Mouse (Mus musculus) embryonic facial prominence, embryonic 10.5 days (tissue): ENCODE measurements at regions not wholly inside any gene's neighbourhood (a gene's known extent, or its start where the extent isn't known, plus 50 kb on each side); places are given as distances from the start of the nearest gene placed in this dataset.

Experiments
- DNase-seq: peaks from one replicate; pipeline ENCODE4 v3.0.0-alpha.2; 2017; ENCODE audit warnings: low spot score
- H3K27ac ChIP-seq: fragments of 300-500 bp; sonication (generic); replicated peaks from 2 replicates; pipeline ENCODE4 v1.5.1; 2016; ENCODE audit warnings: mild to moderate bottlenecking
- H3K27me3 ChIP-seq: fragments of 300-500 bp; sonication (generic); replicated peaks from 2 replicates; pipeline ENCODE4 v1.6.1; 2016; ENCODE audit warnings: low read depth, mild to moderate bottlenecking; ENCODE audit not compliant: poor library complexity, severe bottlenecking
- H3K36me3 ChIP-seq: fragments of 300-500 bp; sonication (generic); replicated peaks from 2 replicates; pipeline ENCODE4 v1.6.1; 2016; ENCODE audit warnings: mild to moderate bottlenecking, moderate library complexity
- H3K4me1 ChIP-seq: fragments of 300-500 bp; sonication (generic); 2 replicates; pipeline ENCODE4 v1.6.1; 2016
- H3K4me3 ChIP-seq: fragments of 300-500 bp; sonication (generic); 2 replicates; pipeline ENCODE4 v1.5.1; 2016; ENCODE audit warnings: mild to moderate bottlenecking, moderate library complexity
- H3K9me3 ChIP-seq: fragments of 300-500 bp; sonication (generic); 2 replicates; pipeline ENCODE4 v1.6.1; 2016; ENCODE audit warnings: mild to moderate bottlenecking
- WGBS: fragments of 180-500 bp; shearing (Covaris S2); methylation state at CpG from one replicate; pipeline ENCODE4 v1.1.7; 2016; 5-methylcytosine and 5-hydroxymethylcytosine counted together

- H3K27ac ChIP-seq: no peak overlapping the region
- no peaks in the 10 kb centered on the region for H3K27me3 ChIP-seq
- DNase-seq: no peak
- no peaks in the 10 kb centered on the region for H3K36me3 ChIP-seq
- WGBS: 86% methylated on average over 3 of the region's 3 CpGs
- no peaks in the 10 kb centered on the region for H3K9me3 ChIP-seq
- no peaks in the 10 kb centered on the region for H3K4me1 ChIP-seq
- no peak overlapping the region for H3K4me3 ChIP-seq
These were observed 1175.0 kb downstream of the Gsdmc2 start for GRCm38 (mm10) chr15:62670026-62670425.

DNA sequence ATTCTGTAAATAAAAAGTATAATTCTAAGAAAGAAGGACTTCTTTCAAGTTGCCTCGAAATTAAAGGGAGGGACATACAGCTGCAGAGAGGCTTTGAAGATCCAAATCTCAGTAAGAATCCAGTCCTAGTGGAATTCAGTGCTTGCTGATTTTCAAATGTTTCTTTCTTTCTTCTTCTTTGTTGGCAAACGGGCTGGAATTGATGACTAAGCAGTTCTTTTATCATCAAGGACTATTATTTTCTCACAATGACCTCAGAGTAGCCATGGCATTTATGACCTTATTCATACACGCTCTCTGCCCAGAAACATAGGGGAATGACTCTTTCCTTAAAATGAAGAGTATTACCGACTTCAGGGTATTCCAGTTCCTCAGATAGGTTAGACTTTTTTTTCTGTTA is 1185.9 kb downstream of the Gsdmc2 start:
- no peak overlapping the region for H3K27ac ChIP-seq
- WGBS: 76% methylated on average over 4 of the region's 4 CpGs
- no peaks in the 10 kb centered on the region for H3K27me3 ChIP-seq
- H3K9me3 ChIP-seq: no peaks in the 10 kb centered on the region
- no peak for DNase-seq
- no peaks in the 10 kb centered on the region for H3K4me1 ChIP-seq
- no peak overlapping the region for H3K4me3 ChIP-seq
- H3K36me3 ChIP-seq: no peaks in the 10 kb centered on the region

DNA sequence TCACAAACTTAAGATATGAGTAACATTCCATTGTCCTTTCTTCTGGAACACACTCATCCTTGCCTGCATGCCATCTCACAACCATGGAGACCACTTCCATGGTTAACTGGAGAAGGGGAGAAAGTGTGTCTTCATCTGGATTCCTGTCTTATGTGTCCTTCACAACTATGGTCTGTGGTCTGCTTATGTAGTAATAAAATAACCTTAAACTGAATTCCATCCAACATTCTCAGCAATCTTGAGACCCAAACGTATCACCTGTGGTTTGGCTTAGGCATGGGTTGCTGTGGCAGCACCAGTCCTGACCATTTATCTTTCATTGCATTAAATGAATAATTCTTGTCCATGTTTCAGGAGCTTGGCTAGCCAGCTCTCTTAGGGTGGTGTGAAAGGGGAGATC is 1186.3 kb downstream of the Gsdmc2 start:
- Histone ChIP-seq H3K27ac (no peak overlapping the region), H3K4me3 (no peak overlapping the region), H3K36me3 (no peaks in the 10 kb centered on the region), H3K4me1 (no peaks in the 10 kb centered on the region), H3K27me3 (no peaks in the 10 kb centered on the region), H3K9me3 (no peaks in the 10 kb centered on the region)
- no peak for DNase-seq
- 88% methylated on average over 1 of the region's 1 CpGs for WGBS

DNA sequence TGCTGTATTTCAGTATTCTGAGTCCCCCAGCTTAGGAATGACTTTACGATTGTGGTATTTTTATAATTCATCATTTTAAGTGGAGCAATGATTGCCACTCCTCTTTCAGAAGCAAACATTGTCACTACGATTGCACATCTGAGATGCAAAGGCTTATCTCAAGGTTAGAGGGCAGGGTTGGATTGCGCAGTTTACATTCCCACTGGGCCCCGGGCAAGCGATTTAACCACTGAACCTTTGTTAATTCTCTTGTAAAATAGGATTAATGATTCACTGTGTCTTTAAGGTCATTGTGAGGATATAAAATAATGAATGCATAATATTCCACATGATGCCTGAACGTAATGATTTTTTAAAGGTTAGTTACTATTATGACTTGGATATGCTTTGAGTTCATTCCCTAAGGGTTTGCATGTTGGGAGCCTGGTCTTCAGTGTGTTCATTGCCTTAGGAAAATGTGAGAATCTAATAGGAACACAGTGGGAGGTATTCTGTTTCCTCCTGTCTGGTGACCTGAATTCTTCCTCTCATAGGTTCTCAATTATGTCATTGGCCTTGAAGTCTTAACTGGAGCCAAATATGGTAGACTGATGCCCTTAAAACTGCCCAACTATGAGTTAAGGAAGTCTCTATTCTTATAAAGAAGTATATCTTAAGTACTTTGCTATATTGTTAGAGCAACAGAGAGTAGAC is 1198.4 kb downstream of the Gsdmc2 start:
- H3K27ac ChIP-seq: no peak overlapping the region
- DNase-seq: no peak
- no peaks in the 10 kb centered on the region for H3K9me3 ChIP-seq
- no peaks in the 10 kb centered on the region for H3K4me1 ChIP-seq
- no peaks in the 10 kb centered on the region for H3K27me3 ChIP-seq
- H3K4me3 ChIP-seq: no peak overlapping the region
- 80% methylated on average over 6 of the region's 6 CpGs for WGBS
- H3K36me3 ChIP-seq: no peaks in the 10 kb centered on the region

- Histone ChIP-seq H3K36me3 (no peaks in the 10 kb centered on the region), H3K27ac (no peak overlapping the region), H3K9me3 (no peaks in the 10 kb centered on the region), H3K4me1 (no peaks in the 10 kb centered on the region), H3K4me3 (no peak overlapping the region), H3K27me3 (no peaks in the 10 kb centered on the region)
- WGBS: 72% methylated on average over 2 of the region's 2 CpGs
- no peak for DNase-seq
These were observed 1200.2 kb downstream of the Gsdmc2 start for GRCm38 (mm10) chr15:62644744-62645143.

GRCm38 (mm10) chr15:62644296-62644695 is 1200.7 kb downstream of the Gsdmc2 start:
- Histone ChIP-seq H3K9me3 (no peaks in the 10 kb centered on the region), H3K27me3 (no peaks in the 10 kb centered on the region), H3K36me3 (no peaks in the 10 kb centered on the region), H3K4me3 (no peak overlapping the region), H3K4me1 (no peaks in the 10 kb centered on the region), H3K27ac (no peak overlapping the region)
- 78% methylated on average over 1 of the region's 1 CpGs for WGBS
- DNase-seq: no peak

GRCm38 (mm10) chr15:62641051-62641710 is 1203.8 kb downstream of the Gsdmc2 start:
- H3K4me1 ChIP-seq: no peaks in the 10 kb centered on the region
- no peaks in the 10 kb centered on the region for H3K27me3 ChIP-seq
- H3K36me3 ChIP-seq: no peaks in the 10 kb centered on the region
- no peak overlapping the region for H3K4me3 ChIP-seq
- H3K9me3 ChIP-seq: no peaks in the 10 kb centered on the region
- no peak overlapping the region for H3K27ac ChIP-seq
- no peak for DNase-seq
- WGBS: 77% methylated on average over 7 of the region's 7 CpGs

GRCm38 (mm10) chr15:62625406-62625805 is 1219.6 kb downstream of the Gsdmc2 start:
- WGBS: 87% methylated on average over 7 of the region's 7 CpGs
- Histone ChIP-seq H3K4me3 (no peak overlapping the region), H3K4me1 (no peaks in the 10 kb centered on the region), H3K36me3 (no peaks in the 10 kb centered on the region), H3K27ac (no peak overlapping the region), H3K27me3 (no peaks in the 10 kb centered on the region), H3K9me3 (no peaks in the 10 kb centered on the region)
- DNase-seq: no peak

DNA sequence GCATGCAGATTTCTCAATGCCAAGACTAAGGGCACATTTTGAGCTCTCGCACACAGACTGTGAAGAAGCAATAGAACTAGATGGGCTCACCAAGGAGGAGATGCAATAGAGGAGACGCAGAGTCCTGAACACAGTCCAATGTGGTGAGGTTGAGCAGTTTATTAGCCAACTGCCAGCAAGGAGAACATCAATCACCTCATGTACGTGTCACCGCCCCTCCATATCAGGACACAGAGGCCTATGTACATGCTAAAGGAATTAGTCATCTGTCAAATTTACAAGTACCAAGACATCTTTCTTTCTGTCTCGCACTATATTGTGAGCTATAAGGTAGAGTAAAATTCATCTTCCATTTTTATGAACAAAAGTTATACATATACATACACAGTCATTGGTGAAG is 1228.9 kb downstream of the Gsdmc2 start:
- WGBS: 94% methylated on average over 5 of the region's 5 CpGs

GRCm38 (mm10) chr15:62596735-62597134 is 1248.2 kb downstream of the Gsdmc2 start:
- Histone ChIP-seq H3K36me3 (no peaks in the 10 kb centered on the region), H3K27me3 (no peaks in the 10 kb centered on the region), H3K9me3 (no peaks in the 10 kb centered on the region), H3K4me3 (no peak overlapping the region), H3K4me1 (no peaks in the 10 kb centered on the region), H3K27ac (no peak overlapping the region)
- no peak for DNase-seq

More for the DNA sequence above, 1228.9 kb downstream of the Gsdmc2 start:
- no peak for DNase-seq
- H3K27me3 ChIP-seq: no peaks in the 10 kb centered on the region
- H3K9me3 ChIP-seq: no peaks in the 10 kb centered on the region
- H3K27ac ChIP-seq: no peak overlapping the region
- no peaks in the 10 kb centered on the region for H3K4me1 ChIP-seq
- H3K4me3 ChIP-seq: no peak overlapping the region
- no peaks in the 10 kb centered on the region for H3K36me3 ChIP-seq

DNA sequence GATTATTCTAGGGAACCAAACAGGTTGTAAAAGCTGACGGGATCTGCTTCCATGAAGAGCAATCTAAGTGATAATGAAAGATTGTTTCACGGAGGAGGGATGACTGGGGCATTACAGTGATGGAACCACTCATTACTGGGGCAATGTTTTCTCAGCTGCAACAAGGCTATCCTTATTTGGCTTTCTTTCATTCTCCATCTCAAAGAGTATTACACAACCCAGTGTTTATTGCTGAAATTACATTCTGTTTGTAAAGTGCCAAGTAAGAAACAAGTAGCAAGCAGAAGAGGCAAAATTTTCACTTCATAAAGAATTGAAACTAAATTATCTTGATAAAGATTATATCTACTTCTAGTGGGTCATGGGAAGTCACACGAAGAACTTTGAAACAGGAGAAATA is 1256.4 kb downstream of the Gsdmc2 start:
- Histone ChIP-seq H3K4me1 (no peaks in the 10 kb centered on the region), H3K4me3 (no peak overlapping the region), H3K36me3 (no peaks in the 10 kb centered on the region), H3K27me3 (no peaks in the 10 kb centered on the region), H3K9me3 (no peaks in the 10 kb centered on the region), H3K27ac (no peak overlapping the region)
- 68% methylated on average over 3 of the region's 3 CpGs for WGBS
- DNase-seq: no peak

DNA sequence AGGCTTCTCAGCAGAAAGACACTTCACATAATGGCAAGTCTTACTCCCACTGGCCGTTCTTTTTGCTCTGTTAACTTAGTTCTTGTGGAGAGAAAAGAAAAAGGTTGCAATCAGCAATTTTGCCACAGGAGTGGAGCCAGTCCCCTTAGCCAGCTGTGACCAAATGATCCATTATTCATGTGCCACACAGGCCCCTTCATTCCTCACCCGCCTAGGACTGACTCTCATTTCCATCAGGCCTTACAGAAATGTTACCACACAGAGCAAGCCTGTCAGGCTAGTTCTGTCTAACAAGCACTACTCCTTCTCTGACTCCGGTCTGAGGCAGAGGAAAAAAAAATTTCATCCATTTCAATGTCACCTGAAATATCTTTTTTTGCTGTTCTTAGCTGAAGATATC is 1266.2 kb downstream of the Gsdmc2 start:
- no peak for DNase-seq
- no peaks in the 10 kb centered on the region for H3K27me3 ChIP-seq
- H3K27ac ChIP-seq: no peak overlapping the region
- H3K36me3 ChIP-seq: no peaks in the 10 kb centered on the region
- no peak overlapping the region for H3K4me3 ChIP-seq
- no peaks in the 10 kb centered on the region for H3K4me1 ChIP-seq
- no peaks in the 10 kb centered on the region for H3K9me3 ChIP-seq
- 68% methylated on average over 3 of the region's 3 CpGs for WGBS

DNA sequence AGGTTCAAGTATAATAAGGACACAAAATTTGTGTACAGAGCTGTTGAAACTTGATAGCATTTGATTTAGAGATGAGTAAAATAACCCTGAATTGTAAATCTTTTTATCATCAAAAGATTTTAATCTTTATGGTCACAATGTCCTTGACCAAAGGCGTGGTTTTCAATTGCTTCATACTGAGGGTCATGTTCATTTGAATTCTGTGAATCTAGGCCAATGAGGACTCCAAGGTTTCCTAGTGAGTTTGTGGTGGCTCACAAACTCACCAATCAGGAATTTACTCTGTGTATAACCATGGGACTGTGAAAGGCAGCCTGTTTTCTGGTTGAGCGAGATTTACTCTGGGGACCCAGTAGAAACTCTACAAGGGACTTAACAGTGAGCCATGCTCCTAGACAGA is 1269.2 kb downstream of the Gsdmc2 start:
- WGBS: 91% methylated on average over 2 of the region's 2 CpGs
- Histone ChIP-seq H3K4me3 (no peak overlapping the region), H3K27ac (no peak overlapping the region), H3K27me3 (no peaks in the 10 kb centered on the region), H3K4me1 (no peaks in the 10 kb centered on the region), H3K36me3 (no peaks in the 10 kb centered on the region), H3K9me3 (no peaks in the 10 kb centered on the region)
- DNase-seq: no peak
